8 mouse cellular contexts compared by ENCODE assay signal in genomic region chr13:98588951-98589501, GRCm38 (mm10). TPM values are rescaled to one million over a fixed set of nuclear protein-coding genes. Genes with fewer than 3 reads are reported as not detected.
A peak's percentile ranks its signal among the peaks of the same experiment; 100 is the strongest.
DNase-seq lines count a peak whose midpoint lies in the region; ATAC-seq and TF ChIP-seq lines count a peak whose summit lies in the region.

No protein-coding gene starts in this region.

- DNase-seq in 3134 (ENCODE audit: extremely low read depth, insufficient read length, low spot score) = peak; percentile 87
- DNase-seq in brain, adult 2 months (ENCODE audit: low read depth, low spot score) = peak; percentile 81
- DNase-seq in liver, embryonic 11.5 days (ENCODE audit: low spot score) = peak; percentile 79
- peak; percentile 19 to 20 for DNase-seq in spleen, postnatal 36 days (ENCODE audit: low spot score in 2 of 2)

- H3K9ac ChIP-seq in heart, embryonic 12.5 days = peak overlapping the region; percentile 57
- peak overlapping the region; percentile 40 for H3K9ac ChIP-seq in kidney, embryonic 15.5 days
- H3K9ac ChIP-seq in liver, embryonic 11.5 days (ENCODE audit: low read depth, low read length) = peak overlapping the region; percentile 39

- ATAC-seq in heart, embryonic 12.5 days (ENCODE audit: insufficient number of reproducible peaks, low FRiP score) = peak; percentile 84
- peak; percentile 78 for ATAC-seq in kidney, embryonic 15.5 days (replicated peaks; ENCODE audit: low FRiP score)
- peak; percentile 68 for ATAC-seq in liver, embryonic 11.5 days (replicated peaks; ENCODE audit: low FRiP score)

- no peaks in the 10 kb centered on the region for H3K4me1 ChIP-seq in embryonic fibroblast, embryonic 13.5 days (ENCODE audit: control insufficient read depth, insufficient read depth, low read length)
- H3K4me1 ChIP-seq in heart, embryonic 12.5 days (replicated peaks) = peaks cover 31% of the 10 kb centered on the region
- H3K4me1 ChIP-seq in kidney, embryonic 15.5 days = peaks cover 65% of the 10 kb centered on the region
- 0 out of 2 replicates have a peak, but pooled peaks cover 3% of the 10 kb centered on the region for H3K4me1 ChIP-seq in liver, embryonic 11.5 days (replicated peaks; ENCODE audit: control insufficient read depth, insufficient read depth, low read length)

- 2% methylated on average over 35 of the region's 35 CpGs for WGBS in heart, embryonic 12.5 days
- 2% methylated on average over 35 of the region's 35 CpGs for WGBS in kidney, embryonic 15.5 days
- 2% methylated on average over 35 of the region's 35 CpGs for WGBS in liver, embryonic 11.5 days

- H3K36me3 ChIP-seq in heart, embryonic 12.5 days = no peaks in the 10 kb centered on the region
- no peaks in the 10 kb centered on the region for H3K36me3 ChIP-seq in kidney, embryonic 15.5 days
- H3K36me3 ChIP-seq in liver, embryonic 11.5 days (ENCODE audit: control insufficient read depth, insufficient read depth, low read length) = no peaks in the 10 kb centered on the region
- no peaks in the 10 kb centered on the region for H3K36me3 ChIP-seq in myocyte (ENCODE audit: control insufficient read depth, insufficient read depth)

- H3K4me2 ChIP-seq in heart, embryonic 12.5 days = peak overlapping the region; percentile 89
- H3K4me2 ChIP-seq in kidney, embryonic 15.5 days = peak overlapping the region; percentile 75
- H3K4me2 ChIP-seq in liver, embryonic 11.5 days = peak overlapping the region; percentile 73
- H3K4me2 ChIP-seq in myocyte (ENCODE audit: low read depth) = peak overlapping the region; percentile 72

- peak overlapping the region; percentile 25 for H3K4me3 ChIP-seq in embryonic fibroblast, embryonic 13.5 days (ENCODE audit: insufficient read depth, low read length)
- H3K4me3 ChIP-seq in heart, embryonic 12.5 days = peak overlapping the region; percentile 57
- H3K4me3 ChIP-seq in kidney, embryonic 15.5 days (replicated peaks) = peak overlapping the region; percentile 47
- H3K4me3 ChIP-seq in liver, embryonic 11.5 days (ENCODE audit: low read depth, low read length) = peak overlapping the region; percentile 44
- peak overlapping the region; percentile 16 for H3K4me3 ChIP-seq in myocyte

- no peaks in the 10 kb centered on the region for H3K79me2 ChIP-seq in myocyte (ENCODE audit: control insufficient read depth, insufficient read depth)

- H3ac ChIP-seq in myocyte (ENCODE audit: control insufficient read depth, insufficient read length) = peak overlapping the region; percentile 33

- peak; percentile 59 for TF ChIP-seq CTCF in embryonic fibroblast, embryonic 13.5 days (IDR thresholded peaks at IDR 0.05; ENCODE audit: borderline replicate concordance, insufficient read depth, low read length)

- peaks cover 23% of the 10 kb centered on the region for H3K27me3 ChIP-seq in heart, embryonic 12.5 days (replicated peaks)
- peaks cover 54% of the 10 kb centered on the region for H3K27me3 ChIP-seq in kidney, embryonic 15.5 days
- H3K27me3 ChIP-seq in liver, embryonic 11.5 days (replicated peaks; ENCODE audit: control insufficient read depth, insufficient read depth, low read length) = peaks cover 29% of the 10 kb centered on the region
- H3K27me3 ChIP-seq in myocyte (ENCODE audit: control insufficient read depth, insufficient read depth, insufficient read length) = no peaks in the 10 kb centered on the region

- H3K9me3 ChIP-seq in heart, embryonic 12.5 days (replicated peaks) = no peaks in the 10 kb centered on the region
- H3K9me3 ChIP-seq in kidney, embryonic 15.5 days (replicated peaks) = no peaks in the 10 kb centered on the region
- no peaks in the 10 kb centered on the region for H3K9me3 ChIP-seq in liver, embryonic 11.5 days (ENCODE audit: control insufficient read depth, low read length)

- H3K27ac ChIP-seq in embryonic fibroblast, embryonic 13.5 days (ENCODE audit: insufficient read depth, low read length) = peak overlapping the region; percentile 10
- H3K27ac ChIP-seq in heart, embryonic 12.5 days (ENCODE audit: poor library complexity, severe bottlenecking) = no peak overlapping the region
- peak overlapping the region; percentile 54 for H3K27ac ChIP-seq in kidney, embryonic 15.5 days
- H3K27ac ChIP-seq in liver, embryonic 11.5 days (ENCODE audit: low read depth, low read length) = no peak overlapping the region

- no peak for TF ChIP-seq POLR2A in embryonic fibroblast, embryonic 13.5 days (IDR thresholded peaks at IDR 0.05; ENCODE audit: low read depth, low read length)
- no peak for TF ChIP-seq POLR2A in myocyte (IDR thresholded peaks at IDR 0.05; ENCODE audit: insufficient read length, low read depth)

TF ChIP-seq in myocyte, 11 proteins besides CTCF, POLR2A, EP300 and RAD21:
- TF ChIP-seq SRF (IDR thresholded peaks at IDR 0.05; ENCODE audit: control insufficient read depth, insufficient read length, low read depth) (peak; percentile 16), USF1 (IDR thresholded peaks at IDR 0.05; ENCODE audit: low read depth) (peak; percentile 82), MYOD1 (IDR thresholded peaks at IDR 0.05; ENCODE audit: control insufficient read depth in 1 of 3, insufficient read length in 2 of 3, low read depth in 2 of 3) (no peak), REST (IDR thresholded peaks at IDR 0.05; ENCODE audit: insufficient read depth, insufficient read length) (no peak)
TF ChIP-seq in myocyte: peak in this region for 2.

RNA-seq across cellular contexts. Expression of gene Tmem174, which starts 48.2 kb away (rescaled TPM):
- not detected in 2 replicates for polyA plus RNA-seq in embryonic fibroblast, embryonic 13.5 days (2011; ENCODE audit: insufficient read length, low read depth, missing spikeins)
- polyA plus RNA-seq in heart, embryonic 12.5 days (2016; fragmentation: Nextera tagmentation; extraction: Ambion mirVana) = not detected in 2 replicates
- 21.1 and 22.4 TPM in 2 replicates for polyA plus RNA-seq in kidney, embryonic 15.5 days (2015; fragmentation: Nextera tagmentation; extraction: Ambion mirVana)
- polyA plus RNA-seq in liver, embryonic 11.5 days (2014; fragmentation: Nextera tagmentation; extraction: Ambion mirVana) = not detected in 2 replicates
- not detected for polyA plus RNA-seq in myocyte (2012; fragmentation: generic; extraction: Trizol)

Comparison
In these comparisons a context has a peak if more than half of its experiments do, and no peak if none do; other contexts are left out.
1. DNase-seq: peak in every context shown above with its lines; median percentile 87 in 3134; 81 in brain, adult 2 months; 79 in liver, embryonic 11.5 days; 20 in spleen, postnatal 36 days.
2. H3K27ac ChIP-seq: peak in embryonic fibroblast, embryonic 13.5 days (single experiment) and kidney, embryonic 15.5 days (single experiment); none in heart, embryonic 12.5 days (single experiment) and liver, embryonic 11.5 days (single experiment).
3. RNA of gene Tmem174, which starts 48.2 kb away (polyA plus RNA-seq): 21.1 to 22.4 TPM in kidney, embryonic 15.5 days; not detected in heart, embryonic 12.5 days, not detected in liver, embryonic 11.5 days, not detected in embryonic fibroblast, embryonic 13.5 days and not detected in myocyte (single experiment); every median in the first group is over 10 times any median in the second.
4. Peak in every context shown above with its lines, with median percentiles within 50 percentile points of each other: H3K4me3 ChIP-seq, ATAC-seq, H3K4me2 ChIP-seq and H3K9ac ChIP-seq.